Mouse (Mus musculus) T-cell, adult 66 days (primary cell): ENCODE results near the gene Gm20837. TPM values are rescaled to one million over a fixed set of nuclear protein-coding genes. Genes with fewer than 3 reads are reported as not detected.

Experiments used
- total RNA-seq, 2 experiments: library from RNA; stranded (reverse); gene quantifications; 3 replicates in 1 of 2; 4 replicates in 1 of 2; pipeline ENCODE4 v1.2.4; 2023

Gm20837 gene
- not detected for total RNA-seq

GRCm38 (mm10) chrY:90400948-90401347 lies at the start of gene Gm20837:
Gene Gm20837, plus strand, starts transcription at chrY:90401248.

